Mouse (Mus musculus) mature B cell (primary cell): ENCODE results near the gene Gm14435.
"Not testable (repeated sequence)": the region's sequence is repeated elsewhere in the genome, so short reads cannot be mapped to it uniquely, and the experiment has no call there.

Experiments used
- in situ Hi-C: fragments of 300-500 bp; cut with MboI; formaldehyde crosslinking; loops from 2 replicates; pipeline ENCODE4 v1.14.3; 2019

Gene Gm14435

GRCm38 (mm10) chr2:176423294-176423693 is at the start of gene Gm14435:
Gm14435 (plus strand) TSS chr2:176423594.
- in situ Hi-C loops = not testable (repeated sequence)
